Mouse (Mus musculus): Measurements from ENCODE around the gene Mark3. TPM values are rescaled to one million over a fixed set of nuclear protein-coding genes. Genes with fewer than 3 reads are reported as not detected.

Mark3 gene
- polyA plus RNA-seq, 1 experiment, result 2.0 TPM

DNA sequence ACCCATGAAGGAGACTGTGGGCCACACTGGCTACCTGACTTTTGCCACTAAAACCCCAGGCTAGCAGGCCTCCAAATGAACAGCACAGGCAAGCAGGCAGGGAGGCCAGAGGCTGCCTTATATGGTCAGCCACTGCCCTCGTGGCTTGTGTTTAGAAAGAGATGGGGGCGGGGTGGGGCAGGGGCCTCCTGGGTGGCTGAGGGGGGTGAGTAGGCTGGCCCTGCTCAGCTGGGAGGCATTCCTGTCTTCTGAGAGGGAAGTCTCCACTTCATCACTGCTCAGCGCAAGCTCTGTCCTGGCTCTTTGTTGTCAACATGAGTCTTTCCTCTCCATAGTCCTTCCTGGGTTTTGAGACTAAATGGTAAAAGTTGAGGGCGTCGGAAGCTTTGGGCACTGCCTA, 108.5 kb downstream of the Mark3 start:
- no peak for TF ChIP-seq GATA1 (IDR thresholded peaks at IDR 0.05; ENCODE audit: low read length)
- no peak for TF ChIP-seq TAL1 (IDR thresholded peaks at IDR 0.05; ENCODE audit: low read length)
- H3K4me3 ChIP-seq (replicated peaks), result no peak overlapping the region
- H3K4me1 ChIP-seq (ENCODE audit: control insufficient read depth), result peaks cover 18% of the 10 kb centered on the region
- H3K36me3 ChIP-seq (ENCODE audit: control insufficient read depth), result peaks cover 42% of the 10 kb centered on the region
- H3K27me3 ChIP-seq (ENCODE audit: control insufficient read depth), result no peaks in the 10 kb centered on the region
- H3K9me3 ChIP-seq (ENCODE audit: control insufficient read depth, low read length), result no peaks in the 10 kb centered on the region

DNA sequence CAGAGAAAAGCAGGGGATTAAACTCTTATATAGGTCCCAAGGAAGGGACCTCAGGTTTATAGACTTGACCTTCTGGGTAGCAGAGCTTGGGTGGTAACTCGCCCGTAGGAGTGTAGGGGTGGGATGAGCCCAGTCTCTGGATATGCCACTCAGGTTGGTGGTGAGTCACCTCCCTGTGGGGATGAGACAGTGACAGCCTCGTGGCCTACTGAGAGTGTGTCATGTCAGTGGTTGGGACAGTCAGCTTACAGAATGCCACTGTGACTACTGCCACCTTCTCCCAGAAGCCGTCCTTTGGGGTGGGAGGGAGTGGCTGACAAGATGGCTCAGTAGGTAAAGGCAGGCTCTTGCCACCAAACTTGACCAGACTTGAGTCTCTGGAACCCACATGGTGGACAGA, 112.1 kb downstream of the Mark3 start:
- Histone ChIP-seq H3K27me3 (ENCODE audit: control insufficient read depth) (no peaks in the 10 kb centered on the region), H3K4me3 (replicated peaks) (no peak overlapping the region), H3K36me3 (ENCODE audit: control insufficient read depth) (peaks cover 29% of the 10 kb centered on the region), H3K4me1 (ENCODE audit: control insufficient read depth) (peaks cover 3% of the 10 kb centered on the region; the same call in 1 of the 2 replicates), H3K9me3 (ENCODE audit: control insufficient read depth, low read length) (no peaks in the 10 kb centered on the region)
- TF ChIP-seq GATA1 (IDR thresholded peaks at IDR 0.05; ENCODE audit: low read length), result no peak
- TF ChIP-seq TAL1 (IDR thresholded peaks at IDR 0.05; ENCODE audit: low read length), result no peak

DNA sequence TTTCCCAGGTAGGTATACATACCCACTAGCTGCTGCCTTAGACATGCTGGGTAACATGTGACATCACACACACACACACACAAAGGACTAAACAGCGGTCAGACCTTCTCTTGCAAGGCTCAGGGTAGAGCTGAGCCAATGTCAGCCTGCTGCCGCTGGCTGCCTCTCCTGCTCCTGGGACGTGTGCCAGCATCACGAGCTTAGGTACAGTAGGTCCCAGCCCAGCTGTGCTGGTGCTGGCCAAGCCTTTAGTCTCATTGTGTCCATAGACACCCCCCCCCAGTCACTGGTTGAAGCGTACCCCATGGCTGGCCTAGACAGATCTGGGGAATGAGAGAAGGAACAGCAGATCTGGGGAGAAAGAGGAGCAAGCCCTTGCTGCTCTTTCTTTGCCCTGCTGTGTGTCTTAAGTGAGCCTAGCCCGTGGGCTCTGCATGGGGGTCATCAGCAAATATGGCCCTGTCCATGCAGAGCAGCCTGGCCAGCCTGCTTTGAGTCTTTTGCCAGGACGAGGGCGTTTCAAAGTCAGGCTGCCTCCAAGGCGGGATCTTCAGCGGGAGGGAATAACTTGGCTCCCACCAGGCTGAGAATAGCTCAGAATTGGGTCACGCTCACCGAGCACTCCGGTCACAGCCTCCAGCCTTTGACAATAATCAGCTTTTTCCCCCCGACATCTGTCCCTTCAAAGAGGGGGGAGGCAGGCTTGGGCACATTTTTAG, 113.2 kb downstream of the Mark3 start:
- peaks cover 18% of the 10 kb centered on the region for H3K36me3 ChIP-seq (ENCODE audit: control insufficient read depth)
- H3K9me3 ChIP-seq (ENCODE audit: control insufficient read depth, low read length), result no peaks in the 10 kb centered on the region
- no peaks in the 10 kb centered on the region for H3K27me3 ChIP-seq (ENCODE audit: control insufficient read depth)
- H3K4me1 ChIP-seq (ENCODE audit: control insufficient read depth), result peaks cover 1% of the 10 kb centered on the region; the same call in 1 of the 2 replicates
- H3K4me3 ChIP-seq (replicated peaks), result no peak overlapping the region
- TF ChIP-seq TAL1 (IDR thresholded peaks at IDR 0.05; ENCODE audit: low read length) (no peak), GATA1 (IDR thresholded peaks at IDR 0.05; ENCODE audit: low read length) (no peak)

DNA sequence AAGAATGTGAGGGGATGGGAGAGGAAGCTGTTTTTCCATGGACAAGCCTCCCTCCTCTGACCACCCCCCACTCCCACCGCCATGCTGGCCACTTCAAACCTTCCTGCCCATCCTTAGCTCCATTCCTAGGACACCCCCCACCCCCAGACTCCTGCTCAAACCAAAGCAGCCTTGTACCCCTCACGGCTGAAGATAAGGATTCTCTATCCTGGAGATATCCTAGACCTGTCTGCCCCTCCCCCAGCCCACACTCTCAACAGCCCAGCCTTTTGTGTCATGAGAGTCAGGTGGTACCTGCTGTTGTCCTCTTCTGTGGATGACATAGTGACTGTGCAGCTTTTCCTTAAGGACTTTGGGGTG, 113.7 kb downstream of the Mark3 start:
- Histone ChIP-seq H3K36me3 (ENCODE audit: control insufficient read depth) (peaks cover 13% of the 10 kb centered on the region), H3K27me3 (ENCODE audit: control insufficient read depth) (no peaks in the 10 kb centered on the region), H3K9me3 (ENCODE audit: control insufficient read depth, low read length) (no peaks in the 10 kb centered on the region), H3K4me1 (ENCODE audit: control insufficient read depth) (peaks cover 3% of the 10 kb centered on the region; the same call in 1 of the 2 replicates), H3K4me3 (replicated peaks) (no peak overlapping the region)
- TF ChIP-seq GATA1 (IDR thresholded peaks at IDR 0.05; ENCODE audit: low read length) (no peak), TAL1 (IDR thresholded peaks at IDR 0.05; ENCODE audit: low read length) (no peak)

DNA sequence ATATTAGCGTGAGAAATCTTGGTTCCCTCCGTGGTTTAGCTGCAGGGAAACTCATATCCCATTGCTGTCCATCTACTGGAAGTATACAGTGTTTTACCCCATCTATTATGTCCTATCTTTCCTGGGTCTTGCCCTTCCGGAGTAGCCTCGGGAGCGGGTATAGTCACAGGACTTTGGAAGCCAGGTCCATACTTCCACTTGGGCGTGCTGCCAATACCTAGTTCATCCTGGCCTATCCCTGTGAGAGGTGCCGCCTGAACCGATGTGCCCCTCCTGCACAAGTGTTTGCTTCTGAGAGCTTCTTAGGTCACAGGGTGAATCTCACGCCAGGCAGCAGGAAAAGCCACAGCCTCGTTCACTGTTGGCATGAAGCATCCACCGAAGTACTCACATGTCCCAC, 115.1 kb downstream of the Mark3 start:
- Histone ChIP-seq H3K9me3 (ENCODE audit: control insufficient read depth, low read length) (no peaks in the 10 kb centered on the region), H3K4me1 (ENCODE audit: control insufficient read depth) (peaks cover 8% of the 10 kb centered on the region), H3K4me3 (replicated peaks) (no peak overlapping the region), H3K36me3 (ENCODE audit: control insufficient read depth) (no peaks in the 10 kb centered on the region; the same call in 1 of the 2 replicates), H3K27me3 (ENCODE audit: control insufficient read depth) (no peaks in the 10 kb centered on the region)
- no peak for TF ChIP-seq TAL1 (IDR thresholded peaks at IDR 0.05; ENCODE audit: low read length)
- no peak for TF ChIP-seq GATA1 (IDR thresholded peaks at IDR 0.05; ENCODE audit: low read length)

DNA sequence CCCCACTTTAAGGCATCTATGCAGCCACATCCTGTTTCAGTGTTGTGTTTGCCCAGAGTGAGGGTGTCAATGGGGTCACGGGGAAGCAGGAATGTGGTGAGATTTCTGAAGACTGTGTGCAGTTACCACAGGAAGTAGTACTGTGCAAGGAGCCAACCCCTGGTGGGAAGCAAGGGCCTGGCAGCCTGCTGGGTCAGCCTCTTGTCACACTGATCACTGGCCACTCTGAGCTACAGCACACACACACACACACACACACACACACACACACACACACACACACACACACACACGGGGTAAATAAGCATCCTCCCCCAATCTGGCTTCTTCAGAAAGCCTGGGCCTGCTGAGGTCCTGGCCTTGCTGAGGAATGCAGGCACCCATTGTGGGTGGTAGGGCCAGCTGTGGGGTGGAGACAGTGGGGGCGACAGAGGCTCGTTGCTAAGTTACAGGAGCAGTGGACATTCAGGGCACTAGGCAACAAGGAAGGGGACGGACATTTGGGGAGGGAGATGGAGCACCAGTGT, 117.1 kb downstream of the Mark3 start:
- Histone ChIP-seq H3K9me3 (ENCODE audit: control insufficient read depth, low read length) (no peaks in the 10 kb centered on the region), H3K36me3 (ENCODE audit: control insufficient read depth) (no peaks in the 10 kb centered on the region), H3K27me3 (ENCODE audit: control insufficient read depth) (no peaks in the 10 kb centered on the region), H3K4me1 (ENCODE audit: control insufficient read depth) (peaks cover 8% of the 10 kb centered on the region), H3K4me3 (replicated peaks) (no peak overlapping the region)
- no peak for TF ChIP-seq TAL1 (IDR thresholded peaks at IDR 0.05; ENCODE audit: low read length)
- TF ChIP-seq GATA1 (IDR thresholded peaks at IDR 0.05; ENCODE audit: low read length), result no peak

DNA sequence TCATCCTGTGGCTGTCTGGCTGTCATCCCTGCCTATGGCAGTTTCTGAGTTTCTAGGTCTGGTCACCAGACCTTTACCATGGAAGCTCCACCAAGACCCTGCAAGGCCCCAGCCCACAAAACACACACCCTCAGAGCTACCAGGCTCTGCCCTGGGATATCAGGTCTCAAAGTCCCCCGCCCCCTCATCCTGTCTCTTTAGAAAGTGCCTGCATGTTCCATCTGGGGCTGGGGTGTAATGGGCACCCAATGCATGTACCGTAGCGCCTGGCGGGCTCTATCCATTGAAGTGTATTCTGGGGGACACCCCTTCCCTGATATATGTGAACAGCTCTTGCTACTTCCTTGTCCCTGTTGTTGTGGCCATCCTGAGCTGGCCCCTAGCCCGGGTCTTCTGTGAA, 118.6 kb downstream of the Mark3 start:
- Histone ChIP-seq H3K36me3 (ENCODE audit: control insufficient read depth) (no peaks in the 10 kb centered on the region), H3K27me3 (ENCODE audit: control insufficient read depth) (no peaks in the 10 kb centered on the region), H3K9me3 (ENCODE audit: control insufficient read depth, low read length) (no peaks in the 10 kb centered on the region), H3K4me3 (replicated peaks) (no peak overlapping the region), H3K4me1 (ENCODE audit: control insufficient read depth) (peaks cover 8% of the 10 kb centered on the region)
- no peak for TF ChIP-seq GATA1 (IDR thresholded peaks at IDR 0.05; ENCODE audit: low read length)
- no peak for TF ChIP-seq TAL1 (IDR thresholded peaks at IDR 0.05; ENCODE audit: low read length)

DNA sequence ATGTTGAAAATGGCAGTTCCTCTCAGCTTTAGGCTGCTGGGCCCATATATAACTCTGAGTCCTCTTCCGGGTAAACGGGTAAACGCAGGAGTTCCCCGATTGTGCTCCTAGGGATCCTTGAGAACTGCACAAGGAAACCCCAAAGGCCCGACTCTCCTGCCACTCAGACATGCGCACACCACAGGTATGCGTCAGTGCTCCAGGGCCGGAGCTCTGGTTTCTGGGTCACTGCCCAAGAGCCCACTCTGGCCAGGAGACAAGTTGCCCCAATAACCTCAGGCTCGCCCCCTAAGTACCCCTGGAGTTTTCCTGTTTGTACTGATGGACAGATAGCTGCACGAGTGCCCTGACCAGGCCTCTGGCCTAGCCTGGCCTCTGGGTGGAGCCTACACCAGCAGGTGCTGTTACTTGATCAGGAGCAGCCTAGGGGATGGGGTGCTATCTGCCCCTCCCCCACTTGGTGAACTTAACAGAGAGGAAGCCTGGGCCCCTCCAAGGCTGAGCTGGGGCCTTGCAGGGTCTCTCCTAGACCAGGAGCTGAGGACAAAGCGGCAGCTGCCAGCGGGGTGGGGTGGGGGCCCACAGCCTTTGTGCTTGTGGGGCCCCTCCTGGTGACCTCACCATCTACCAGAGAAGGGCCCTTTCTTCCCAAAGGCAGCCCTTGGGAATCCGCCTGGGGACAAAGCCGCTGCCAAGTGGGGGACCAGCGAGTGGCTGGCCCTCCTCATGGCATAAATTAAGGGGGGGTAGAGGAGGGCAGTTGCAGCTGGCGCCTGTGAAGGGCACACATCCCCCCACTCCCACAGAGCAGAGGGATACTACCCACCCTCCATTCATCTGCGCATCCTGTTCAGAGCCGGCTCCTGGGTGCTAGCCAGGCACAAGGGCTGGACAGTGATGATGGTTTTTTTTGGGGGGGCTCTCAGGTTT, 119.3 kb downstream of the Mark3 start:
- Histone ChIP-seq H3K27me3 (ENCODE audit: control insufficient read depth) (no peaks in the 10 kb centered on the region), H3K9me3 (ENCODE audit: control insufficient read depth, low read length) (no peaks in the 10 kb centered on the region), H3K4me3 (replicated peaks) (no peak overlapping the region), H3K4me1 (ENCODE audit: control insufficient read depth) (peaks cover 8% of the 10 kb centered on the region), H3K36me3 (ENCODE audit: control insufficient read depth) (no peaks in the 10 kb centered on the region)
- no peak for TF ChIP-seq GATA1 (IDR thresholded peaks at IDR 0.05; ENCODE audit: low read length)
- TF ChIP-seq TAL1 (IDR thresholded peaks at IDR 0.05; ENCODE audit: low read length), result no peak

DNA sequence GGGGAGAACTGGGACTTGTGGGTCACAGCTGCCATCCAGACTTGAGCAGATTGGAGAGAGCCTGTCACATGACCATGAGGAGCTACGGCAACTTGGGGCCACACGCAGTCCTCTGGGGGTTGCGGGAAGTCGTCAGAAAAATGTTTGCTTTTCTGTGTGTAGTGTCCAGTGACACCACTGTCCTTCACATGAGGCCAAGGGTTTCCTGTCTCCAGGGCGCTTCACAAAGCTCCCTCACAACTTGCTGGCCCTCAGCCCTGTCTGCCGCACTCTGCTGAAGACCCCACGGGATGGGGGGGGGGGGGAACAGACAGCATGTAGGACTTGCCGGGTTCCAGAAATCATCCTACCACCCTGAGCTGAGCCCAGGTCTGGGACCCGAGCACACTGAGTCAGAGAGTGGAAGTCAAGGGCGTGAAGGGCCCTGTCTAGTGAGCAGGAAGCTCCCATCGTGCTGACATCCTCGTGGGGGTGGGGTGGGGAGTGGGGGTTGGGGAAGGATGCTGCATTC, 120.0 kb downstream of the Mark3 start:
- peaks cover 8% of the 10 kb centered on the region for H3K4me1 ChIP-seq (ENCODE audit: control insufficient read depth)
- H3K9me3 ChIP-seq (ENCODE audit: control insufficient read depth, low read length), result no peaks in the 10 kb centered on the region
- TF ChIP-seq TAL1 (IDR thresholded peaks at IDR 0.05; ENCODE audit: low read length) (no peak), GATA1 (IDR thresholded peaks at IDR 0.05; ENCODE audit: low read length) (no peak)
- H3K36me3 ChIP-seq (ENCODE audit: control insufficient read depth), result no peaks in the 10 kb centered on the region
- H3K4me3 ChIP-seq (replicated peaks), result no peak overlapping the region
- no peaks in the 10 kb centered on the region for H3K27me3 ChIP-seq (ENCODE audit: control insufficient read depth)

Data from erythroblast, embryonic 14.5 days (primary cell).